Mouse (Mus musculus) liver, embryonic 14.5 days (tissue): Measurements from ENCODE around the gene Hectd4.

Source experiments
- CTCF ChIP-seq: IDR thresholded peaks from 2 replicates; pipeline ENCODE4 v1.5.1; 2016; ENCODE audit warnings: antibody characterized with exemption, low read depth, control low read depth
- EP300 ChIP-seq: IDR thresholded peaks from 2 replicates; pipeline ENCODE4 v1.6.1; 2016; ENCODE audit warnings: antibody characterized with exemption, low read depth

- TF ChIP-seq CTCF (no peak), EP300 (no peak)
Measured at GRCm38 (mm10) chr5:121254977-121255376, 35.0 kb downstream of the Hectd4 start.
